Mouse (Mus musculus) MEL (cell line): ENCODE measurements around the gene Lmntd2. TPM values are rescaled to one million over a fixed set of nuclear protein-coding genes. Genes with fewer than 3 reads are reported as not detected.
"Not testable (repeated sequence)": the region's sequence is repeated elsewhere in the genome, so short reads cannot be mapped to it uniquely, and the experiment has no call there.

Experiments used
- DNase-seq: peaks from one replicate; pipeline ENCODE4 v3.0.0; 2011; ENCODE audit warnings: low read depth, low spot score
- H3K27ac ChIP-seq: 2 replicates; pipeline ENCODE4 v1.5.1; 2012; ENCODE audit warnings: low read depth, mild to moderate bottlenecking, control low read depth, low read length, moderate library complexity; ENCODE audit not compliant: control insufficient read depth
- H3K27me3 ChIP-seq, 2 experiments: fragments of 150-350 bp in 1 of 2; sonication (generic) in 1 of 2; 2 replicates each; pipeline ENCODE4 v1.6.1; 2012; ENCODE audit warnings: low read length in 2 of 2, mild to moderate bottlenecking in 2 of 2, improper control_type of control experiment in 1 of 2, moderate library complexity in 1 of 2; ENCODE audit not compliant: insufficient read depth in 2 of 2, control insufficient read depth in 1 of 2
- H3K36me3 ChIP-seq, 2 experiments: 2 replicates each; pipeline ENCODE4 v1.6.1; 2012 to 2014; ENCODE audit warnings: low read length in 2 of 2, improper control_type of control experiment in 1 of 2, inconsistent platforms in 1 of 2, mild to moderate bottlenecking in 1 of 2; ENCODE audit not compliant: insufficient read depth in 2 of 2, control insufficient read depth in 1 of 2
- H3K4me1 ChIP-seq, 2 experiments: fragments of 150-350 bp in 1 of 2; sonication (generic) in 1 of 2; 2 replicates each; pipeline ENCODE4 v1.6.1; 2012; ENCODE audit warnings: low read length in 2 of 2, improper control_type of control experiment in 1 of 2, mild to moderate bottlenecking in 1 of 2; ENCODE audit not compliant: insufficient read depth in 2 of 2, control insufficient read depth in 1 of 2
- H3K4me3 ChIP-seq, 2 experiments: fragments of 150-350 bp in 1 of 2; sonication (generic) in 1 of 2; 2 replicates each; pipeline ENCODE4 v1.5.1; 2012; ENCODE audit warnings: low read depth in 2 of 2, low read length in 2 of 2, mild to moderate bottlenecking in 2 of 2, moderate library complexity in 2 of 2, control low read depth in 1 of 2, improper control_type of control experiment in 1 of 2; ENCODE audit not compliant: control insufficient read depth in 1 of 2, insufficient read depth in 1 of 2
- H3K79me2 ChIP-seq: 2 replicates; pipeline ENCODE4 v1.6.1; 2012; ENCODE audit warnings: mild to moderate bottlenecking, low read length, moderate library complexity; ENCODE audit not compliant: control insufficient read depth, poor library complexity, insufficient read depth
- H3K9ac ChIP-seq: 2 replicates; pipeline ENCODE4 v1.6.1; 2012; ENCODE audit warnings: low read depth, mild to moderate bottlenecking, control low read depth, low read length, moderate library complexity; ENCODE audit not compliant: control insufficient read depth, poor library complexity, severe bottlenecking
- H3K9me3 ChIP-seq: fragments of 150-350 bp; sonication (generic); replicated peaks from 2 replicates; pipeline ENCODE4 v1.6.1; 2012; ENCODE audit warnings: mild to moderate bottlenecking, low read length, improper control_type of control experiment, moderate library complexity; ENCODE audit not compliant: insufficient read depth
- BHLHE40 ChIP-seq: IDR thresholded peaks from 2 replicates; pipeline ENCODE4 v1.6.1; 2012; ENCODE audit warnings: low read depth, mild to moderate bottlenecking, inconsistent platforms, low read length, improper control_type of control experiment, borderline replicate concordance
- CHD1 ChIP-seq: IDR thresholded peaks from 2 replicates; pipeline ENCODE4 v1.6.1; 2012; ENCODE audit warnings: low read depth, mild to moderate bottlenecking, inconsistent platforms, low read length, improper control_type of control experiment
- CTCF ChIP-seq, 3 experiments: IDR thresholded peaks in 2 of 3; conservative IDR thresholded peaks in 1 of 3; 2 replicates each; pipeline ENCODE4 v1.5.1; 2011 to 2012; ENCODE audit warnings: low read length in 3 of 3, low read depth in 2 of 3, mild to moderate bottlenecking in 2 of 3, improper control_type of control experiment in 1 of 3, inconsistent platforms in 1 of 3, mixed read lengths in 1 of 3, moderate library complexity in 1 of 3; ENCODE audit not compliant: control insufficient read depth in 1 of 3, insufficient read depth in 1 of 3, poor library complexity in 1 of 3, severe bottlenecking in 1 of 3
- E2F4 ChIP-seq: IDR thresholded peaks from 2 replicates; pipeline ENCODE4 v1.6.1; 2011; ENCODE audit warnings: low read depth, low read length, improper control_type of control experiment, borderline replicate concordance
- ELF1 ChIP-seq: IDR thresholded peaks from 2 replicates; pipeline ENCODE4 v1.6.1; 2014; ENCODE audit warnings: low read depth, mild to moderate bottlenecking, inconsistent platforms, low read length, improper control_type of control experiment, moderate library complexity
- EP300 ChIP-seq, 2 experiments: IDR thresholded peaks; 2 replicates each; pipeline ENCODE4 v1.6.1; 2011; ENCODE audit warnings: improper control_type of control experiment in 2 of 2, low read length in 2 of 2, low read depth in 1 of 2, mild to moderate bottlenecking in 1 of 2
- GATA1 ChIP-seq: IDR thresholded peaks from 2 replicates; pipeline ENCODE4 v1.6.1; 2011; ENCODE audit warnings: low read depth, low read length, improper control_type of control experiment
- JUND ChIP-seq: IDR thresholded peaks from 2 replicates; pipeline ENCODE4 v1.6.1; 2011; ENCODE audit warnings: low read depth, mild to moderate bottlenecking, improper control_type of control experiment, low read length
- KAT2A ChIP-seq: conservative IDR thresholded peaks from 2 replicates; pipeline ENCODE4 v1.6.1; 2012; ENCODE audit warnings: low read depth, low read length, improper control_type of control experiment, inconsistent platforms
- MAFK ChIP-seq: IDR thresholded peaks from 2 replicates; pipeline ENCODE4 v1.6.1; 2011; ENCODE audit warnings: low read depth, mild to moderate bottlenecking, low read length, improper control_type of control experiment, borderline replicate concordance
- MXI1 ChIP-seq: IDR thresholded peaks from 2 replicates; pipeline ENCODE4 v1.6.1; 2011; ENCODE audit warnings: mild to moderate bottlenecking, low read depth, low read length, improper control_type of control experiment
- NRF1 ChIP-seq: IDR thresholded peaks from 2 replicates; pipeline ENCODE4 v1.6.1; 2014; ENCODE audit warnings: low read depth, mild to moderate bottlenecking, inconsistent platforms, low read length, improper control_type of control experiment, moderate library complexity; ENCODE audit not compliant: poor library complexity, insufficient read depth, severe bottlenecking
- POLR2AphosphoS5 ChIP-seq: IDR thresholded peaks from 2 replicates; pipeline ENCODE4 v1.6.1; 2012; ENCODE audit warnings: low read depth, borderline replicate concordance, mild to moderate bottlenecking, inconsistent platforms, low read length, moderate library complexity, mixed read lengths
- RCOR1 ChIP-seq: IDR thresholded peaks from 2 replicates; pipeline ENCODE4 v1.6.1; 2012; ENCODE audit warnings: low read depth, mild to moderate bottlenecking, inconsistent platforms, low read length, improper control_type of control experiment
- SIN3A ChIP-seq: IDR thresholded peaks from 2 replicates; pipeline ENCODE4 v1.6.1; 2012; ENCODE audit warnings: low read length, improper control_type of control experiment, inconsistent platforms
- SMC3 ChIP-seq: IDR thresholded peaks from 2 replicates; pipeline ENCODE4 v1.6.1; 2011; ENCODE audit warnings: low read depth, low read length, improper control_type of control experiment
- ZC3H11A ChIP-seq: IDR thresholded peaks from 2 replicates; pipeline ENCODE4 v1.6.1; 2012; ENCODE audit warnings: low read depth, mild to moderate bottlenecking, inconsistent platforms, low read length, improper control_type of control experiment
- polyA plus RNA-seq, 2 experiments: library from polyadenylated mRNA; stranded (reverse) in 1 of 2; unstranded in 1 of 2; fragments of >175 nt in 1 of 2; fragments of >200 nt in 1 of 2; gene quantifications; 2 replicates each; pipeline versions ENCODE4 v1.2.1 to v1.2.4; 2012; ENCODE audit warnings: low replicate concordance in 2 of 2, low read depth in 1 of 2; ENCODE audit not compliant: insufficient read length in 2 of 2, insufficient read depth in 1 of 2, missing spikeins in 1 of 2
- total RNA-seq: library from RNA; depleted of rRNA; stranded (reverse); fragments of 300-350 nt; gene quantifications from 2 replicates; pipeline ENCODE4 v1.2.3, GENCODE M21; 2012

Lmntd2 gene
- total and polyA plus RNA-seq, 3 experiments = 0.43 TPM; not detected in 2

DNA sequence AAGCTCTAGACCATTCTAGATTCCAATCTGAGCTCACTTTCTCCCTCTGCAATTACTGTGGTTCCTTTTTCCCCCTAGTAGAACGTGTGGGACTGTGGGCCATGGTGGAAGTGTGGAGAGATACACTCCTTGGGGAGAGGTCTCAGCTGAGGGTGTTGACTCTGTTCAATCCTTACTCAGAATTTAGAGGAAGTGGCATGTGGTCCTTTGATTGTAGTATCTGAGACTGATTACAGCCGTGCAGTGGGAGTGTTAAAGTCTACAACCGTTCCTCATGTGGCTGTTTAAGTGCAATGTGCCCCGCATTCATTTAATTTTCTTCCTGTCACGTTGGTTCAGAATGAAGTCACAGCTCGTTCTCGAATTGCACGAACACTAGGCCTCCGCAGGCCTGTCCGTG is 42.3 kb upstream of the Lmntd2 start:
- TF ChIP-seq JUND = no peak
- peak; percentile 44; the same call in 1 of the 2 replicates for TF ChIP-seq RCOR1
- no peak for TF ChIP-seq E2F4
- no peak for TF ChIP-seq SMC3
- no peak for TF ChIP-seq CHD1
- peak; percentile 33; the same call in 1 of the 2 replicates for TF ChIP-seq SIN3A
- no peak for TF ChIP-seq KAT2A
- TF ChIP-seq ELF1 = no peak
- peak; percentile 51; the same call in 1 of the 2 replicates for TF ChIP-seq GATA1
- TF ChIP-seq CTCF (IDR thresholded peaks at IDR 0.05 in 2 of 3, conservative IDR thresholded peaks at IDR 0.05 in 1 of 3; ENCODE audit: control insufficient read depth in 1 of 3, insufficient read depth in 1 of 3, low read depth in 2 of 3, low read length in 3 of 3, poor library complexity in 1 of 3, severe bottlenecking in 1 of 3) = no peak
- no peak for TF ChIP-seq BHLHE40
- no peak for TF ChIP-seq ZC3H11A
- TF ChIP-seq POLR2AphosphoS5 = no peak
- no peak for TF ChIP-seq MAFK
- peak; percentile 46 to 58; a peak in 2 of 4 replicates for TF ChIP-seq EP300 (IDR thresholded peaks at IDR 0.05; ENCODE audit: low read depth in 1 of 2, low read length in 2 of 2)
- no peak for TF ChIP-seq NRF1
- TF ChIP-seq MXI1 = peak; percentile 66
- TF ChIP-seq, all 39 proteins: peak for 5
- no peaks in the 10 kb centered on the region for H3K79me2 ChIP-seq
- peak; percentile 66 for DNase-seq
- H3K9ac ChIP-seq = no peak overlapping the region
- no peaks in the 10 kb centered on the region; a peak in 1 of 4 replicates for H3K4me1 ChIP-seq
- no peak overlapping the region for H3K27ac ChIP-seq
- no peak overlapping the region for H3K4me3 ChIP-seq
- H3K36me3 ChIP-seq = peaks cover 0 to 36% of the 10 kb centered on the region in 2 experiments; a peak in 3 of 4 replicates
- no peaks in the 10 kb centered on the region for H3K27me3 ChIP-seq
- no peaks in the 10 kb centered on the region for H3K9me3 ChIP-seq

DNA sequence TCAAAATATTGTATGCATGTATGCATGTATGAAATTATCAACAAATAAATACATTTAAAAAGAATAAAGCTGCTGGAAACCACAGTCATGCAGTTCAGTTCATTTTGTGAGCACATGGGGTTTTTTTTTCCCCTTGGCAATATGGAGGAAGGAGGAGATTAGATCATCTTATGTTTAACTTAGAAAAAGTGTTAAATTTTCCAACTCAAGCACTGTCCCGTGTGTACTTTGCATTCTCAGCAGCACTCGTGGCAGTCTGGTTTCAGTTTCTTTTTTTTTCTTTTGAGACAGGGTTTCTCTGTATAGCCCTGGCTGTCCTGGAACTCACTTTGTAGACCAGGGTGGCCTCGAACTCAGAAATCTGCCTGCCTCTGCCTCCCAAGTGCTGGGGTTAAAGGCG is 36.6 kb upstream of the Lmntd2 start:
- not testable (repeated sequence) for H3K79me2 ChIP-seq, H3K9ac ChIP-seq, H3K9me3 ChIP-seq, H3K27me3 ChIP-seq, H3K27ac ChIP-seq, H3K4me3 ChIP-seq, H3K4me1 ChIP-seq, DNase-seq
- peaks cover 0 to 39% of the 10 kb centered on the region in 2 experiments; a peak in 2 of 4 replicates for H3K36me3 ChIP-seq
